Mouse (Mus musculus) hindbrain, embryonic 12.5 days (tissue): Measurements from ENCODE around the gene Ntng1. TPM values are rescaled to one million over a fixed set of nuclear protein-coding genes. Genes with fewer than 3 reads are reported as not detected.

ENCODE experiments used
- ATAC-seq: fragments of 200-750 bp; cut with Nextera tagmentation; 2 replicates; pipeline ENCODE4 v1.8.0; 2017; ENCODE audit warnings: moderate TSS enrichment; ENCODE audit not compliant: low FRiP score
- H3K27ac ChIP-seq: fragments of 300-500 bp; sonication (generic); 2 replicates; pipeline ENCODE4 v1.5.1; 2016; ENCODE audit warnings: mild to moderate bottlenecking
- H3K27me3 ChIP-seq: fragments of 300-500 bp; sonication (generic); 2 replicates; pipeline ENCODE4 v1.6.1; 2016; ENCODE audit warnings: mild to moderate bottlenecking
- H3K36me3 ChIP-seq: fragments of 300-500 bp; sonication (generic); 2 replicates; pipeline ENCODE4 v1.6.1; 2016; ENCODE audit warnings: mild to moderate bottlenecking
- H3K4me1 ChIP-seq: fragments of 300-500 bp; sonication (generic); 2 replicates; pipeline ENCODE4 v1.6.1; 2016
- H3K4me2 ChIP-seq: fragments of 300-500 bp; sonication (generic); replicated peaks from 2 replicates; pipeline ENCODE4 v1.6.1; 2016; ENCODE audit warnings: mild to moderate bottlenecking
- H3K4me3 ChIP-seq: fragments of 300-500 bp; sonication (generic); 2 replicates; pipeline ENCODE4 v1.5.1; 2016; ENCODE audit warnings: mild to moderate bottlenecking
- H3K9ac ChIP-seq: fragments of 300-500 bp; sonication (generic); 2 replicates; pipeline ENCODE4 v1.6.1; 2016; ENCODE audit warnings: mild to moderate bottlenecking, moderate library complexity
- H3K9me3 ChIP-seq: fragments of 300-500 bp; sonication (generic); replicated peaks from 2 replicates; pipeline ENCODE4 v1.6.1; 2016; ENCODE audit warnings: mild to moderate bottlenecking
- WGBS: fragments of 180-500 bp; shearing (Covaris S2); methylation state at CpG from one replicate; pipeline ENCODE4 v1.1.7; 2016; 5-methylcytosine and 5-hydroxymethylcytosine counted together
- polyA plus RNA-seq: library from polyadenylated mRNA; unstranded; fragments of >200 nt; fragmentation: Nextera tagmentation; extraction: Ambion mirVana; gene quantifications from 2 replicates; pipeline ENCODE4 v1.2.1, GENCODE M21; 2016

Ntng1 gene
- 11.2 and 16.6 TPM in 2 replicates for polyA plus RNA-seq

- under 1% methylated on average over 52 of the region's 52 CpGs for WGBS
- ATAC-seq, result peak; percentile 53
- H3K27ac ChIP-seq, result peak within 1 kb of the TSS; percentile 60
Measured at GRCm38 (mm10) chr3:110143206-110144061, at the start of gene Ntng1. Ntng1 (minus strand) TSS chr3:110144011.

GRCm38 (mm10) chr3:110187401-110187948 is 43.7 kb upstream of the Ntng1 start:
- Histone ChIP-seq H3K27me3 (no peaks in the 10 kb centered on the region), H3K4me1 (no peaks in the 10 kb centered on the region), H3K27ac (no peak overlapping the region), H3K36me3 (no peaks in the 10 kb centered on the region), H3K9ac (no peak overlapping the region), H3K4me2 (no peak overlapping the region), H3K9me3 (no peaks in the 10 kb centered on the region), H3K4me3 (no peak overlapping the region)
- ATAC-seq, result no peak
- 89% methylated on average over 5 of the region's 5 CpGs for WGBS

More at GRCm38 (mm10) chr3:110143206-110144061, at the start of gene Ntng1:
- Histone ChIP-seq H3K9me3 (no peaks in the 10 kb centered on the region), H3K9ac (peak within 1 kb of the TSS; percentile 82), H3K36me3 (no peaks in the 10 kb centered on the region), H3K4me3 (peak within 1 kb of the TSS; percentile 74), H3K4me1 (peaks cover 5% of the 10 kb centered on the region; the same call in 1 of the 2 replicates), H3K4me2 (peak within 1 kb of the TSS; percentile 100), H3K27me3 (peaks cover 15% of the 10 kb centered on the region)

- Histone ChIP-seq H3K4me1 (no peaks in the 10 kb centered on the region), H3K4me3 (no peak overlapping the region), H3K36me3 (no peaks in the 10 kb centered on the region), H3K4me2 (no peak overlapping the region), H3K27ac (no peak overlapping the region), H3K9me3 (no peaks in the 10 kb centered on the region), H3K9ac (no peak overlapping the region), H3K27me3 (peaks cover 11% of the 10 kb centered on the region)
- 79% methylated on average over 7 of the region's 7 CpGs for WGBS
- ATAC-seq, result no peak
Measured at GRCm38 (mm10) chr3:110149089-110149488, 5.3 kb upstream of the Ntng1 start.

DNA sequence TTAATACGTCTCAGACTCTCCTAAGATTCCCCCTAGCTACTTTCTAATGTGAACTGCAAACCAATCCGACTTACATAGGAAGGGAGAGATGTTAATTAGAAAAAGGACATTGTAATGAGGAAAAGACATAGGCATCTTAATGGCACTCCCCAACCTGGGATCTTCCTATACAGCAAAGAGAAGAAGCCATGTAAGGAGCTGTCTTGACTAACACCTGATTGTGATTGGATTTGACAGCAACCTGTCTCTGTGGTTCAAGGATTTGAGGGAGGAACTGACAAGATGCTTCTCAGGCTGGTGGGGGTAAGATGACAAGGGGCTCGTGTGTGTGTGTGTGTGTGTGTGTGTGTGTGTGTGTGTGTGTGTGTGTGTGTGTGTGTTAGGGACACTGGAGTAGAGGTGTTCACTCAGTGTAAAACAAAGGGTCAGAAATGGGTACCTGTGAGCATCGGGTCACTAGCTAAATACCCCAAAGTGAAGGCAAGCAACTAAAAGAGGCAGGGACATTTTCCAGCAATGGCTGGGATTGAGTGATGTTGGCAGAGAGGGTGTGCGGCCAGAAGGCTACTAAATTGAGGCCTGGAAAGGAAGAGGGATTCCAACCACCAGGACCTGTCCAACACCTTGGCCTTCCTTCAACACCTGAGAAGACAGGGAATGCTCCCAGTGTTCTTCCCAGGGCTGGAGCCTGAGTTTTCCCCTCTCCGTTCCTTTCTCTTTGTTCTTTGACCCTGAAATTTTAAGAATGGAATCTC is 667 bp upstream of the Ntng1 start:
- no peak overlapping the region for H3K27ac ChIP-seq
- H3K27me3 ChIP-seq, result peaks cover 15% of the 10 kb centered on the region
- H3K36me3 ChIP-seq, result no peaks in the 10 kb centered on the region
- peaks cover 5% of the 10 kb centered on the region; the same call in 1 of the 2 replicates for H3K4me1 ChIP-seq
- WGBS, result 42% methylated on average over 6 of the region's 6 CpGs
- no peaks in the 10 kb centered on the region for H3K9me3 ChIP-seq
- ATAC-seq, result no peak
- peak overlapping the region; percentile 100 for H3K4me2 ChIP-seq
- no peak overlapping the region for H3K9ac ChIP-seq
- no peak overlapping the region for H3K4me3 ChIP-seq

DNA sequence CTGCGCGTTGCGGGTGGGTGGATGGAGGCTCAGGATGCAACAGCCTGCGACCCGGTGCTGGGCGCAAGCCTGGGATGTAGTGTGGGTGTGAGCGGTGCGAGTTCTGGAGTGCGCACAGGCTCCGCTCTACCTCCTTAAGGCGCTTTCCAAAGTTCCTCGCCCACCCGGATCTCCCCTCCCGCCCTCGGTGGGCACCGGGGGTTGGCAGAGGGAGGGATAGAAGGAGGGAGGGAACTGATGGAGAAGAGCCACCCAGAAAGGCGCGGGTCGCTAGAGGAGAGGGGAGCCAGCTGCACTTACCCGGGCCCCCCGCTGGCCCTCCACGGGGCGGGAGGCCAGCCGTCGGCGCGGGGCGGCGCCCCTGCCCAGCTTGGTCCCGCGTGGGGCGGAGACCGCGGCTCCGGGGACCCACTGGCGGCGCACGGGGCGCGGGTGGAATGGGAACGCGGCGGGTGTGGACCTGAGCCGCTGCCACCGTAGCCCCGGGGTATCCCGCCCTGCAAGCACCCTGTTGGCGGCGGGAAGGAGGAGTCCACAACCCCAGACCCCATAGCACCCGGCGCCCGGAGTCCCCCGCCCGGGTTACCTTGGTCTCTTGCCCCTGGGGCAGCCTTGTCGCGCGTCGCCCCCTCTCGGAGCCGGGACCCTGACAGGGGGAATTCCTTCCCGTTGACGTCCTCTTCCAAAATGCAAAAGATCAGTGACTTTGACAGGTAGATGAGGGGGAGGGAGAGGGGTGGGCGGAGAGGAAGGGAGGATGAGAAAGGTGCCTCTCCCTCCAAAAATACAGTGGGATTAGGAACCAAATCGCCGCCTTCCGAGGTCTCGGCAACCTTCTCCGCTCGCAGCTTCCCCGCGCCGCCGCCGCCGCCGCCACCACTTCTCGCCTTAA is 1.3 kb downstream of the Ntng1 start:
- ATAC-seq, result peak; percentile 76
- Histone ChIP-seq H3K36me3 (no peaks in the 10 kb centered on the region), H3K27ac (peak overlapping the region; percentile 37), H3K4me1 (peaks cover 5% of the 10 kb centered on the region; the same call in 1 of the 2 replicates), H3K4me2 (peak overlapping the region; percentile 100), H3K4me3 (peak overlapping the region; percentile 74), H3K9me3 (no peaks in the 10 kb centered on the region), H3K27me3 (peaks cover 15% of the 10 kb centered on the region), H3K9ac (peak overlapping the region; percentile 82)
- under 1% methylated on average over 57 of the region's 77 CpGs for WGBS

DNA sequence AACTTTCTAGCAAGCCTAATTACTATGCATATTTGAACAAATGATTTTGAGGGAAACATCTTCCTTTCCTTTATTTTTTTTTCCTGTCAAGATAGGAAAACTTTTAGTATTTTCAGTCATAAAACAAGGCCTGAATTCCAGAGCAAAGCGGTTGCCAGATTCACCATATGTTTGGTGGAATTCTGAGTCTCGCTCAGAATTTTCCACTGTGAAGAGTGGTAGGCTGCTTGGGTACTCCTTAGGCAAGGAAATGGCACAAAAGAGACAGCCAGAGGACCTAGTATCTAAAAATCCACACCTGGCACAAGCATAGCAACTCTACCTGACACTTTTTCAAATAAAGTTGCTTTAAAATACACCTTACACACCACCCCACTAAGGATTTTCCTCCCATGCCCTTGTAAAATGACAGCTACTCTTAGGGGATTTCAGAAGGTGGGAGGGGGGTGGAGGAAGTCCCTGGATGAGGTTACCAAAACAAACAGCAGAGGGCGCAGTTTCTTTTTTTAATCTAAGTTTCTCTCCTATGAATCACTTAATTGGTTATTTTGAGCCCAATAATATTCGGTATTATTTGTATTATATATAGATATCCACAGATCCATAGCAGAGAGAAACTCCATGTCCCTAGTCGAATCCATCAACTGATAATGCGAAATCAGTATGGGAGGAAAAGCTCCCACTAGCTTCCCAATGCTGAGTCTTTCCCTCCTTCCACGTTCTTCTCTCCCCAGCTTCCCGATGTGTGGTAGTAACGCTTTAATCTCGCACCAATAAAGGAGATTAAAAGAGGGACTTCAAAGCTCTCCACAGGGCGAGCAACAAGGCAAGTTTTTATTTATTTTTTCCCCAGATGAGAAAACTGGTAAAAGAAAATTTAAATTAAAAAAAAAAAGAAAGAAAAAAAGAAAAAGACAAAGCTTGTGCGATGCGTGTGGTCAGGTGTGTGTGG is 2.2 kb downstream of the Ntng1 start:
- H3K27ac ChIP-seq, result peak overlapping the region; percentile 37; the same call in 1 of the 2 replicates
- WGBS, result 2% methylated on average over 13 of the region's 13 CpGs
- ATAC-seq, result peak; percentile 46; the same call in 1 of the 2 replicates

DNA sequence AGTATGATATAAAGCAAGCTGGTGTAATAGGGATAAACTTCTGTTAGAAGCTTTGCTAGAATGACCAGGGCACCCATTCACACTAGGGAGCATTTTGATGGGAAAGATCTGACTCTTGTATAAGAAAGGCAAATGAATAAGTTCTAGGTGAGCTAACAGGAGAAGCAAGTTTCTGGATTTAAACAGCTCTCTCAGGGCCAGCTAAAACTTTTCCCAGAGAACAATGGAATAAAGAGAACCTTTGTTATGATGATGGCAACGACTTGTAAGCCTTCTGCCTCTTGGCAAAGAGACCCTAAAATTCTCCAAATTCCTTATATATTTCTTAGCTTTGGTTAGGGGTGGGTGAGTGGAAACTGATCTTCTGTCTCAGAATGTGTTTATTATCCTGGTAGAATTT is 7.7 kb downstream of the Ntng1 start:
- 8% methylated on average over 1 of the region's 1 CpGs for WGBS
- no peak overlapping the region for H3K27ac ChIP-seq
- H3K4me1 ChIP-seq, result peaks cover 9% of the 10 kb centered on the region
- no peak overlapping the region for H3K4me2 ChIP-seq
- H3K4me3 ChIP-seq, result no peak overlapping the region
- H3K9me3 ChIP-seq, result no peaks in the 10 kb centered on the region
- no peaks in the 10 kb centered on the region for H3K27me3 ChIP-seq
- H3K9ac ChIP-seq, result no peak overlapping the region
- ATAC-seq, result no peak
- H3K36me3 ChIP-seq, result no peaks in the 10 kb centered on the region

More for the DNA sequence above, 2.2 kb downstream of the Ntng1 start:
- peak overlapping the region; percentile 82 for H3K9ac ChIP-seq
- peaks cover 5% of the 10 kb centered on the region; the same call in 1 of the 2 replicates for H3K4me1 ChIP-seq
- peak overlapping the region; percentile 74 for H3K4me3 ChIP-seq
- peaks cover 15% of the 10 kb centered on the region for H3K27me3 ChIP-seq
- H3K9me3 ChIP-seq, result no peaks in the 10 kb centered on the region
- peak overlapping the region; percentile 100 for H3K4me2 ChIP-seq
- no peaks in the 10 kb centered on the region for H3K36me3 ChIP-seq

DNA sequence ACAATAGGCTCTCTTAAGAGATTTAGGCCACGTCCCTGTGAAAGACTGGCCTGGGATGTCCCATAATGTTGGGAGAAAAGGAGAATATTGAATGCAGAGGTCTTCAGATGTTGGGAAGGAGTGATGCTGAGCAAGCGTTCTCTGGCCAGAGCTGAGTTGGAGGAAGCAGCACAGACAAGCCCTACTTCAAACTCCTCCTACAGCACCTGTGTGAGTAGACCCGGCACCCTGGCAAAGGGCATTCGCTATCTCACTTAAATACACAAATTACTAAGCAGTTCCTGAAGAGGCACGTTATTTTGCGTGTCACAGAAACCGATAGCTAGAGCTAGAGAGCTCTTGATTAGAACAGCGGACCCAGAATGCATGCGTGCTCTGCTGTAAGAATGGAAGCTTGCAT is 10.7 kb downstream of the Ntng1 start:
- Histone ChIP-seq H3K36me3 (no peaks in the 10 kb centered on the region), H3K9me3 (no peaks in the 10 kb centered on the region), H3K4me2 (no peak overlapping the region), H3K27ac (no peak overlapping the region), H3K27me3 (no peaks in the 10 kb centered on the region), H3K9ac (no peak overlapping the region), H3K4me1 (peaks cover 9% of the 10 kb centered on the region), H3K4me3 (no peak overlapping the region)
- 92% methylated on average over 9 of the region's 9 CpGs for WGBS
- no peak for ATAC-seq

DNA sequence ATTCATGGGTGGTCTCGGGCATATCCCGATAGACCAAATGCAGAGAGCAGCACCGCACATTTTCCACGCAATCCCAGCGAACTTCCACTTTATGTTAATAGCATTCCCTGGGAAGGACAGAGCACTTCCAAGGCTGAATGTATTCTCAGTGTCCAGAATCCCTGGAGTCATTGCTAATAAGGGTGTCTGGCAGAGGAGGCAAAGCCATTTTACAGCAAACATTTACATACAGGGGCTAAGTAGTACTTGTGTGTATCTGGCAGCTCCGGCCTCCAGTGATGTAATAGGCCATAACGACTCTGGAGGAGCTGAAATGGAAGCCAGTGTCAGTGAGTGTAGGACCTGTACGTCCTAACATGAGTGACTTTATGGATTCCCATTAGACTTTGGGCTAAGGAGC is 11.5 kb downstream of the Ntng1 start:
- Histone ChIP-seq H3K27me3 (no peaks in the 10 kb centered on the region), H3K4me3 (no peak overlapping the region), H3K9ac (no peak overlapping the region), H3K4me1 (peaks cover 9% of the 10 kb centered on the region), H3K27ac (no peak overlapping the region; the same call in 1 of the 2 replicates), H3K4me2 (0 out of 2 replicates have a peak overlapping the region, but pooled peaks have one; percentile 8), H3K36me3 (no peaks in the 10 kb centered on the region), H3K9me3 (no peaks in the 10 kb centered on the region)
- ATAC-seq, result peak; percentile 72
- 56% methylated on average over 8 of the region's 8 CpGs for WGBS

DNA sequence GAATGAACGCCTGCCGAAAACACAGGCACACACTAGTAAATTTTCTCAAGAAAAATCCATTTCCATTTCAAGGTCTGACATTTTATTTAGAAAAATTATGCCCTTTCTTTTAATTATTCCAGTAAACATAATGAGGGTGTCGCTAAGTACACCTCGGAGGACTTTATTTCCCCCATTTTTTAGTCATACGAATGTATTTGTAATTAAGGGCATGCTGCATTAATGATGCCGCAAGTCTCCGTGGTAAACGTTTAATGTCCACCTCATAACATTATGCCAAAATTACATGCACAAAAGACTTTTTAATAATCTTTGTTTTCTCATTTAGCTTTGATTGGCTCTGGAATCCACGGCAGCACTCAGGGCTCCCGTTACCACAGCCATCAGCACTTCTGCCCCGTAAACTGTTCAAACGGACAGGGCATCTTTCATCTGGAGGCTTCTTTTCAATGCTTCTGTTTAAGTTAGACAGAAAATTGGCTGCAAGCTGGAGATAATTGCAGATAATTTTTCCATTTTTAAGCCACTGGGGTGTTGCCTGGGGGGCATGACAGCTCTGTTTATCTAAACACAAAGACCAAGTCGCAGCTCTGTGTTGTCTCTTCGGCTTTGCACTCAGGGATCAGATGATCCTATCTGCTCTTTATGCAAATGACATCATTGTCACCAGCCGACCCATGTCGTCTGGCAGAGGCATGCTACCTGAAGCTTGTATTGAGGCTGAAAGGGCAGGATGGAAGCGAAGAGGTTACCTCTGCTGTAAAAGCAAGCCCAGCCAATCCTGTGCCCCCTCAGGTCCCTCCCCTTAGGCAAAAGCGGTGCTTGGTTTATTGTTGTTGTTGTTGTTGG is 12.5 kb downstream of the Ntng1 start:
- peak overlapping the region; percentile 13; the same call in 1 of the 2 replicates for H3K4me3 ChIP-seq
- H3K9ac ChIP-seq, result no peak overlapping the region
- peak overlapping the region; percentile 42 for H3K4me2 ChIP-seq
- peak; percentile 83 for ATAC-seq
- peaks cover 9% of the 10 kb centered on the region for H3K4me1 ChIP-seq
- 45% methylated on average over 18 of the region's 18 CpGs for WGBS
- H3K36me3 ChIP-seq, result no peaks in the 10 kb centered on the region
- no peaks in the 10 kb centered on the region for H3K9me3 ChIP-seq
- H3K27ac ChIP-seq, result peak overlapping the region; percentile 68; the same call in 1 of the 2 replicates
- no peaks in the 10 kb centered on the region for H3K27me3 ChIP-seq
